Mouse (Mus musculus) lung, adult 18-20 months (tissue): ENCODE measurements around the gene Itga11.
A peak's percentile ranks its signal among the peaks of the same experiment; 100 is the strongest.

Source experiments
- DNase-seq, 2 experiments: peaks; one replicate each; pipeline ENCODE4 v3.0.0; 2022; ENCODE audit warnings: mixed read lengths in 2 of 2

Gene Itga11

GRCm38 (mm10) chr9:62689748-62690147 lies 12.1 kb downstream of the Itga11 start:
- peak; percentile 21 to 38 for DNase-seq

- no peak for DNase-seq
Observed at GRCm38 (mm10) chr9:62694054-62694453, 16.4 kb downstream of the Itga11 start.

GRCm38 (mm10) chr9:62695210-62695609 lies 17.6 kb downstream of the Itga11 start:
- no peak for DNase-seq

- DNase-seq: no peak
Observed at GRCm38 (mm10) chr9:62696799-62697198, 19.2 kb downstream of the Itga11 start.

GRCm38 (mm10) chr9:62707267-62707666 lies 29.6 kb downstream of the Itga11 start:
- no peak for DNase-seq

- DNase-seq: no peak
Observed at GRCm38 (mm10) chr9:62707870-62708269, 30.2 kb downstream of the Itga11 start.

- no peak for DNase-seq
Observed at GRCm38 (mm10) chr9:62709983-62710382, 32.4 kb downstream of the Itga11 start.

- DNase-seq: no peak
Observed at GRCm38 (mm10) chr9:62712374-62712773, 34.7 kb downstream of the Itga11 start.

GRCm38 (mm10) chr9:62713040-62713439 lies 35.4 kb downstream of the Itga11 start:
- DNase-seq: no peak

GRCm38 (mm10) chr9:62714336-62714735 lies 36.7 kb downstream of the Itga11 start:
- DNase-seq: no peak

- DNase-seq: no peak
Observed at GRCm38 (mm10) chr9:62717982-62718381, 40.4 kb downstream of the Itga11 start.

- DNase-seq: no peak
Observed at GRCm38 (mm10) chr9:62721791-62722190, 44.2 kb downstream of the Itga11 start.

GRCm38 (mm10) chr9:62722716-62723115 lies 45.1 kb downstream of the Itga11 start:
- DNase-seq: no peak

GRCm38 (mm10) chr9:62724175-62724574 lies 46.5 kb downstream of the Itga11 start:
- DNase-seq: no peak

GRCm38 (mm10) chr9:62725247-62725646 lies 47.6 kb downstream of the Itga11 start:
- DNase-seq: no peak

- no peak for DNase-seq
Observed at GRCm38 (mm10) chr9:62726472-62726871, 48.8 kb downstream of the Itga11 start.

GRCm38 (mm10) chr9:62744558-62745275 lies 67.1 kb downstream of the Itga11 start:
- DNase-seq: peak; percentile 26 to 59

GRCm38 (mm10) chr9:62746646-62747045 lies 69.0 kb downstream of the Itga11 start:
- no peak for DNase-seq

GRCm38 (mm10) chr9:62749666-62750065 lies 72.0 kb downstream of the Itga11 start:
- peak; percentile 28 to 53 for DNase-seq

- peak; percentile 60 to 68 for DNase-seq
Observed at GRCm38 (mm10) chr9:62750381-62750780, 72.8 kb downstream of the Itga11 start.

GRCm38 (mm10) chr9:62758288-62758687 lies 80.7 kb downstream of the Itga11 start:
- DNase-seq: no peak

GRCm38 (mm10) chr9:62759601-62760000 lies 82.0 kb downstream of the Itga11 start:
- DNase-seq: no peak

- DNase-seq: peak in 1 of 2 experiments; percentile 56
Observed at GRCm38 (mm10) chr9:62763478-62763877, 85.9 kb downstream of the Itga11 start.

GRCm38 (mm10) chr9:62765346-62765745 lies 87.7 kb downstream of the Itga11 start:
- no peak for DNase-seq

- no peak for DNase-seq
Observed at GRCm38 (mm10) chr9:62767464-62767863, 89.8 kb downstream of the Itga11 start.
